Mouse (Mus musculus) retina, postnatal 7 days (tissue): ENCODE data around the gene Slf2.
A peak's percentile ranks its signal among the peaks of the same experiment; 100 is the strongest.

ENCODE experiments used
- DNase-seq: peaks from one replicate; pipeline ENCODE4 v3.0.0-alpha.2; 2012; ENCODE audit warnings: low read depth, low spot score

The Slf2 gene

DNA sequence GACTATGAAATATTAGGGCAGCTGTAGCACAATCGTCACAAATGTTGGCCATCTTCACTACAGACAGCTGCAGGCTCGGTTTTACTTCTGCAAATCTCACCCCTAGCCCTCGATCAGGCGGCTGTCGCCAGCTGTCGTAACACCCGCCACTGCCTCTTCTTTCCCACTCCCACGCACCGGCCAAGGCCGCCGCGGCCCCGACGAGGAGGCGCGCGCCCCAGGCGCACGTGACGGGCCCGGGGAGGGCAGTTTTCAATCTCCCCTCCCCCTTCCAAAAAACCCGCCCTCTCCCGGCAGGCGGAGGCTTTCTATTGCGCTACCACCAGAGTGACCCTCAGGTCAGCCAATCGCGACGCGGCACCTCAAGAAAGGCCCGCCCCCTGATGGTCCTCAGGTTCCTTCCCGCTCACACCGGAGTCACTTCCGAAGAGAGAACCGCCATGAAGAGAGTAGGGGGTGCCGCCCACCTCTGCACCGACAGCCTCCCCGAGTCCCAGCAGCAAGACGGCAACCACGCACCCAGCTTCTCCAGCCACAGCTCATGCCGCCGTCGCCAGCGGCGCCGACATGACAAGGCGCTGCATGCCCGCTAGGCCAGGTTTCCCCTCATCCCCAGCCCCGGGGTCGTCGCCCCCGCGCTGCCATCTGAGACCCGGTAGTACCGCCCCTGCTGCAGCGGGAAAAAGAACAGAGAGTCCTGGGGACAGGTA is at the start of gene Slf2:
Gene Slf2, plus strand, starts transcription at position 408 of the 710 bp plus-strand sequence.
- peak; percentile 94 for DNase-seq

DNA sequence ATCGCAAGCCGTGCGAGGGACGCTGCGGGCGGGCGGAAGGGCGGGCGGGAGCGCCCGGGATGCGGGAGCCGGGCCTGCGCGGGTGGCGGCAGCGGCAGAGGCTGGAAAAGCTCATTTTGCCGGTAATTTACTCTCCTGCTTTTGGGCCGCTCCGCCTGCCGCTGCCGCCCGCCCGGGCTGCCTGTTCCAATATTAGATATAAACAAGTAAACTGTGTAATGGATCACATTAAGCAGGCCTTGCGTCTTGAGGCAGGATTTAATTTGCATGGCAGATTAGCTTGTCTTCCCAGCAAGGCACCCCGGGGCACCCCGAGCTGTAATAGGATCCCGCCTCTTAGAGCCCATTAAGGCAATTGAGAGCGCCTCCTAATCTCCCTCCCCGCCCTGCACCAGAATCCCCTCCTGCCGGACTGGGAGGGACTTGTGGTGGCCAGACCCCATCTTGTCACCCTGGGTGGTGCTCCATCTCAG is 48.4 kb upstream of the Slf2 start:
- peak; percentile 74 for DNase-seq

DNA sequence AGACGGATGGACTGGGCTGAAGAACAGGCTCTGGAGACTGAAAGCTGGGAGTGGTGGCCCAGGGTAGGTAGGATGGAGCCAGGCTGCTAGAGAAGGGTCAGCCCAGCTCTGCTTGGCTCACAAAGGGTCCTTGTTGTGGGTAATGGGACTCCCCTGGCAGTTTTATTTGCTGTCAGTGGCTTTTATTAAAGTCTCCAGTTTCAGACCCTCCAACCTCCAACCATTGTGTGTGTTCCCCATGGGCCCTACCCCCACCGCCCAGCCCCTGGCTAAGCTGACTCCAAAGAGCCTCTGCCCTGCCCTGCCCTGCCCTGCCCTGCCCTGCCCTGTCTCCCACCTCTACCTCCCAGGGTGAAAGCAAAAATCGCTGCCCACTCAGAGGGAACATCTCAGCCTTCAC is 46.6 kb upstream of the Slf2 start:
- DNase-seq: no peak

DNA sequence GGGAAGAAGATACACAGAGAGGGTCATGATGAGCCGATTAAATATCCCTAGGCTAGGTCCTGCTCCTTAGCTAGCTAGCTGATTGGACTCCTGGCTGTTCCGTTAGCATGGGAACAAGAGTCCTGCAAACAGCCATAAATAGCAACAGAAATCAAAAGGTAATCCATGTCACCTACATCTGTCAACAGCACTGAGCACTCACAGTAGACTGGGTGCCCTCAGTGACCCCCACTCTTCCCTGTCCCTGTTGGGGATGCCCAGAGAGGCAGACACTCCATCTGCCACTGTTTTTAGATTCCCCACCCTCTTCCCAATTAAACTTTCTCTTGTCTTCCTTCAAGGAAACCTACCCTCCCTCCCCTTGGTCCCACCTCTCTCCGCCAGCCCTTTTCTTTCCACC is 44.5 kb upstream of the Slf2 start:
- no peak for DNase-seq

DNA sequence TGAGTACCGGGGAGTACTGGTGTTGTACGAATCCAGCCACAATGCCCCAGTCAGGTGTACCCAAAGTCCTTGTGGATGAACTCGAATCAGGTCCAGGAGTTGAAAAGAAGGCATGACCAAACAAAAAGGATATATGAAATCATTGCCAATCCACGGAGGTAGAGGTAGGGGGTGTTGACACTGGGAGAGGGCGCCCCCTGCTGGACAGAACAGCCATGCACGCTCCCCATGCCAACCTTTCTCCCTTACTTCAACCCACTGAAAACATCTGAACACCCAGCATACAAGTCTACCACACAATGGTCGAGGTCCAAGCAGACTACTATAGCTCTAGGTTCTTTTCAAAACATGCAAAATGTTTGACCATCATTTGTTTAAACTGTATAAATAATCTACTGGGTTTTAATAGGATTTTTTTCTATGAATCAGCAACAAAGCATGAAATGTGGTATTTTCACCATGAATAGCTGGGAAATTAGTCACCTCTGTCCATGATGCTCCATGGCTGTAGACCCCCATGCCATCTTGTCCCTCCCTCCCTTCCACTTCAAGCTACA is 43.2 kb upstream of the Slf2 start:
- peak; percentile 29 for DNase-seq

DNA sequence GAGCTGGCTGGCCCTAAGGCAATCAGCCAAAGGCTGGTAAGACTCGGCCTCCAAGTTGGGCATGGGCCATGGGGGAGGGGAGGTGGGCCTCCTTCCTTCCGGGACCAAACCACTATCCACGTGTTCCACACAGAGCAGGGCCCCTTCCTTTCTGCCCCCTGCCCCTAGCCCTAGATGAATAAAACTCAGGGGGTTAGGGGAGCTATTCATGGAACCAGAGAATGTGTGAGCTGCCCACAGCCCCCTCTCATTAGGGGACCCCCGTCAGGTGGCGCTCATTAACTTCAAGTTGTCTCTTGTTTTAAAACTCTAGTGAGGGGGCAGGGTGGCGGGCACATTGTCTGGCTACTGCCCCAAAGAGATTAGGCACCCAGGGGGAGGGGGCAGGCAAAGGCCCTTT is 41.4 kb upstream of the Slf2 start:
- DNase-seq: no peak

- no peak for DNase-seq
Observed at GRCm38 (mm10) chr19:44891446-44891845, 39.5 kb upstream of the Slf2 start.

DNA sequence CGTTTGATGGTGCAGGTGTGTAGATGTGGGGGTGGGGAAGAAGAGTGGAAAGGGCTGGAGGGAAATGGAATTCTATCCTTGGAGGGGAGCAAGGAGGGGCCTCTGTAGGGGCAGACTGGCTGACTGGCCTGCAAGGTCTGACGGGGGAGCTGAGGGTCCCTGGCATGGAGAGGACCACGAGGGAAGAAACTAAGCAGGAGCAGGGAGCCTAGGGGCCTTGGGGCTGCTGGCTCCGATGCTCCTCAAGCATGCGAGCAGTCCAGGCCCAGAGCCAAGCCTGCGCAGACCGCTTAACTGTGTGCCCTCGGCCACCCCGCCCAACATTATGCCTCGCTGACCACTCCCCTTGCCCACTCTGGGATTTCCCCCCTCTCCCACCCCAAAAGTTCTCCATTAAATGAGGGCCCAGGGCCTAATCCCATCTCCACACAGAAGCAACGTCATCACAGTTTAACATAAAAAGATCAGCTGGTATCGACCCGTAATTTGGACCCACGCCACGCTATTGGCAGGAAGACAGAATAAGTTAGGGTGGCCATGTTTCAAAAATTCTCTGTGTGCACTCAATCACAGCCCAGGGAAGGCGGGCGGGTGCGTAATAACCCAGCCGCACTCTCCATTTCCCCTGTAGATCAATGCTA is 37.6 kb upstream of the Slf2 start:
- no peak for DNase-seq

GRCm38 (mm10) chr19:44895245-44895644 is 35.7 kb upstream of the Slf2 start:
- peak; percentile 50 for DNase-seq

- DNase-seq: no peak
Observed at GRCm38 (mm10) chr19:44896450-44896849, 34.5 kb upstream of the Slf2 start.

- DNase-seq: no peak
Observed at GRCm38 (mm10) chr19:44897521-44897920, 33.4 kb upstream of the Slf2 start.

- DNase-seq: no peak
Observed at GRCm38 (mm10) chr19:44898646-44899045, 32.3 kb upstream of the Slf2 start.

GRCm38 (mm10) chr19:44899104-44899793 is 31.7 kb upstream of the Slf2 start:
- DNase-seq: no peak

- no peak for DNase-seq
Observed at GRCm38 (mm10) chr19:44899947-44900773, 30.8 kb upstream of the Slf2 start.

GRCm38 (mm10) chr19:44901047-44901446 is 29.9 kb upstream of the Slf2 start:
- no peak for DNase-seq

DNA sequence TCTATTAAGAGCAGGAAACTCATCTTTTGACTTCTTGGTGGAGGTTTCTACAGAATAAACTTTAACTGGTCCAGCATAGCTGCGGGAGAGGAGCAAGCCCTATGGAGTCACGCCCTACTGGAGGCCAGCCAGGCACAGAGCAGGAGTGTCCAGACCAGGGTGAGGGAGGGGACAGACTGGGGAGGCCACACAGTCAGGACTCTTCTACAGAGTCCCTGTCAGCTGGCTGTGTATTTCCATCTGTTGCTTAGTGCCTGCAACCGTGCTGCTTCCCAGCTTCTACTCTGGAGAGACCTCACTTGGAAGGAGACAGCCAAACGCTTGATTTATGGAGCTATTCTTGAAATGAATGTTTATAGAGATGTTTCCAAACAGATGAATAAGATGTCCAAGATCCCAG is 28.6 kb upstream of the Slf2 start:
- no peak for DNase-seq

DNA sequence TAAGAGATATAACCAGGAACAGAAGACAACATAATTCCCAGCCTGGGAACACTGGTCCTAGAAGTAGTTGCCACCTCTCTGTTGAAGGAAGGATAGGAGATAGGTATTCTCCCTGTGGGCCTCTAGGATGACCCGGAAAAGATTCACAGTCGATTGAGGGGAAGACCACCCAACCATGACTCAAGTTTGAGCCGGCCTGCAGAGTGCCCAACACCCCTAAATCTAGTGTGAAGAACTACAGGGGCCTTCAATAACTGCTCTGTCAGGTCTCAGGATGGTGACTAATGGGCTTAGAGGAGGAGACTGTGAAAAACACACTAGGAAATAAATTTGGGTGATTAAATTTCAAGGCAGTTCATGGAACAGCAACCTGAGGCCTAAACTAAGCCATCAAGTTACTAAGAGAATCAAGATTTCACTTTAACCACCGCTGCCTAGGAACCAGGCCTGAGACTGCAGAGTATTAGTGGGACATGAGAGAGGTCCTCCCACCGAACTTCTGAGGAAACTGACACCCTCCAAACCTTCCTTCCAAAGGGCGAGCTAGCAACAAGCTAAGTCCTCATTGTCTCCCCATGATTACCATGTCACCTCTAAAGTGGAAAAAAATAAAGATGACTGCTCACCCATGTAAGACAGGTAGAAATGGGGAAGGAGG is 27.5 kb upstream of the Slf2 start:
- no peak for DNase-seq

DNA sequence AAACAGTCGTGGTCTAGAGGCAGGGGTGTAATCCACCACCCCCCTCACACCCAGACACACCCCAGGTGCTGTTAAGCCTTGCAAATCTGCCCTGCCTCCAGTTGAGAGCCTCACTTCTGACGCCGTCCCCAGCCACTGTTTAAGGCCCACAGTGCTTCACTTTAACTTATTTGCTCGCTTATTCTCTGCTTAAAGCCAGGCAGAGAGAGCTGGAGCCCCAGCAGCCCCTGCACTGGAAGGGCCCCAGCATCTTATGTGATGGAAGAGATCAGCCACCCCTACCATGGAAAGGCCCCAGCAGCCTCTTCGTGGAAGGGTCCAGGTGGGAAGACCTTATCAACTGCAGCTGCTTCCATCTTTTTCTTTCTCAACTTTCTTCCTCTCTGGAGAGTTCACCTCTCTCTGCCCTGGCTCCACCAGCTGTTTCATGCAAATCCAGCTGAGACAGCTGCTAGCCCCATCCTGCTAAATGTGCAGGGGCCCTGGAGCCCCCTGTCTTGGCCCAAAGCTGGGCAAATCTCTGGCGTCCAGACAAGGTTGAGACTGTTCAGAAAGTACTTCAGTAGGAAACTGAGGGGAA is 26.7 kb upstream of the Slf2 start:
- DNase-seq: no peak

DNA sequence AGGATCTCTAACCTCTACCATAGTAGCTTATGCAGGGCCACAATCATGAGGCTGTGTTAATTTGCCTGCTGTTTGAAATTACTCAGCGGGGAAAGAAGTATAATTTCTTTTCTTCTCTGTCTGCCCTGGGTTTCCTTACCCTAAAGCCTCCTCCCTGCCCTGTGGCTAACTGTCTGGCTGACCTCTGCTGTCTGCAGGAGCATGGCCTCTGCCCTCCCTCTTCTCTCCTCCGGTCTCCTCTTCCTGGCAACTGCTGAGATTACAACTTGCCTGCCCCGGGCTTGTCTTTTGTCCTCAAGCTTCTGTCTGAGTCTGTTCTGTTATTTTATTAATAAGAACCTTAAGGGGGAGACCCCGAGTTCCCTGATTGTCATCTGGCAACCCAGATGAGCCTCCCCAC is 25.6 kb upstream of the Slf2 start:
- no peak for DNase-seq

DNA sequence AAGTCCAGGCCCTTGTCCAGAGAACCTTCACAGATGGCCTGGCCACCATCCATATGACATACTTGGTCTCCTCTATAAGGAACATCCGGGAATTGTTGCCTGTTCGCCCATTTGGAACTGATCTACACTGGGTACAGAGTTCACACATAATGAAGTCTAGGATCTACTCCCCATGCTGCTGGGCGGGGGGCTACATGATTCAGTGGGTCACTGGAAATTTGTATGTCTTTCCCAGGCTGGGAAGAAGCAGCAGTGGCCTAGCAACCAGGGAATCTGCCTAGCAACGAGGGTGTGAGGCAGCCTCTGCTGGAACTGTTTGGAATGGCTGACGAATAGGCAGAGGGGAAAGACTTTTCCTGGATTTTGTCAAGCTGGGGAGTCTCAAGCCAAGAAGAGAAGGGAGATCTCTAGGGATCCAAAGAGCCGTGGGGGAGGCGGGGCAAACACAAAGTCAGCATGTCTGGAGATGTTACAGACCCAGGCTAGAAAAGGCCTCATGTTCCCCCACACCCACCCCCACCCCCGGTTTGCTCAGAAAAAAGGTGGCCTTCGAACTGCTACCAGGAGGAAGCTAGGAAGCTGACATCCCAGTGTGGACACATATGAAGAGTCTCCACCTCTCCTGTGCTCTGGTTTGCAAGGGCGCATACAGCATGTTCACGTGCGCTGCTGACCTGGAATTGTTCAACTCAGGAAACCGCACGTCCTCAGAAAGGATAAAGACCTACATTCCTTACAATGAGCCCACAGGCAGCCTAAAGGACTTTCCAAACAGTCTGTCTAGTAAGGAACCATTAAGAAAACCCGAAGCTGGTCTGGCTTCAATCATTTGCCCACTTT is 22.9 kb upstream of the Slf2 start:
- no peak for DNase-seq
